ENCODE assay signal across 11 mouse cellular contexts in genomic region chr16:94307942-94308341, GRCm38 (mm10). TPM values are rescaled to one million over a fixed set of nuclear protein-coding genes. Genes with fewer than 3 reads are reported as not detected.
DNase-seq lines count a peak whose midpoint lies in the region; ATAC-seq and TF ChIP-seq lines count a peak whose summit lies in the region.
"Had no signal": no experiment of that assay in that cellular context is flagged by ENCODE, and none has a peak within 500 bp of the region (broad histone marks: within the 10 kb centered on the region; RNA-seq: fewer than 3 reads in every experiment).

No protein-coding gene starts in this region.

- peak; percentile 85 for DNase-seq in lung, postnatal 0 days (ENCODE audit: low spot score)
- no peak for DNase-seq in lung, postnatal 14 days
- peak; percentile 36 for DNase-seq in embryo, embryonic 9.5 days (ENCODE audit: extremely low spot score)
- peak; percentile 26 for DNase-seq in hindbrain, embryonic 14.5 days (ENCODE audit: low spot score)
- peak; percentile 68 for DNase-seq in retina, embryonic 14.5 days (ENCODE audit: low spot score)
- no peak for DNase-seq in spleen, postnatal 10 days (ENCODE audit: low spot score in 2 of 2)
- DNase-seq: adrenal gland, postnatal 25 days; kidney, postnatal 36 days; liver, embryonic 13.5 days; thymus, postnatal 4 days had no signal

- peak; percentile 36; the same call in 1 of the 2 replicates for TF ChIP-seq EP300 in lung, postnatal 0 days (IDR thresholded peaks at IDR 0.05)

- H3K4me3 ChIP-seq in lung, postnatal 0 days (ENCODE audit: low read depth, low read length), result no peak overlapping the region
- no peak overlapping the region for H3K4me3 ChIP-seq in hindbrain, embryonic 14.5 days (replicated peaks; ENCODE audit: low read length)
- H3K4me3 ChIP-seq in kidney, embryonic 16.5 days (ENCODE audit: low read length), result no peak overlapping the region
- H3K4me3 ChIP-seq: liver, embryonic 13.5 days had no signal

- no peak overlapping the region for H3K27ac ChIP-seq in lung, postnatal 0 days (ENCODE audit: low read length)
- H3K27ac ChIP-seq in hindbrain, embryonic 14.5 days, result peak overlapping the region; percentile 24; the same call in 1 of the 2 replicates
- no peak overlapping the region for H3K27ac ChIP-seq in kidney, embryonic 16.5 days (ENCODE audit: low read length)
- H3K27ac ChIP-seq: liver, embryonic 13.5 days had no signal

- no peak for TF ChIP-seq CTCF in lung, postnatal 0 days (IDR thresholded peaks at IDR 0.05)

- H3K27me3 ChIP-seq in lung, postnatal 0 days (replicated peaks; ENCODE audit: insufficient read depth, low read length), result no peaks in the 10 kb centered on the region
- H3K27me3 ChIP-seq in hindbrain, embryonic 14.5 days (ENCODE audit: control insufficient read depth, insufficient read depth, low read length), result no peaks in the 10 kb centered on the region
- 0 out of 2 replicates have a peak, but pooled peaks cover 4% of the 10 kb centered on the region for H3K27me3 ChIP-seq in kidney, embryonic 16.5 days (ENCODE audit: insufficient read depth, low read length)

- no peaks in the 10 kb centered on the region for H3K9me3 ChIP-seq in lung, postnatal 0 days (ENCODE audit: low read length)
- no peaks in the 10 kb centered on the region for H3K9me3 ChIP-seq in hindbrain, embryonic 14.5 days (ENCODE audit: control insufficient read depth, low read length)
- peaks cover 8% of the 10 kb centered on the region for H3K9me3 ChIP-seq in kidney, embryonic 16.5 days (ENCODE audit: low read length)
- H3K9me3 ChIP-seq: liver, embryonic 13.5 days had no signal

- WGBS in lung, postnatal 0 days, result 34% methylated on average over 6 of the region's 6 CpGs
- 39% methylated on average over 6 of the region's 6 CpGs for WGBS in hindbrain, embryonic 14.5 days
- WGBS in kidney, embryonic 16.5 days, result 24% methylated on average over 6 of the region's 6 CpGs

- H3K4me2 ChIP-seq in lung, postnatal 0 days (replicated peaks; ENCODE audit: low read depth, low read length), result no peak overlapping the region
- no peak overlapping the region for H3K4me2 ChIP-seq in hindbrain, embryonic 14.5 days (replicated peaks)
- H3K4me2 ChIP-seq in kidney, embryonic 16.5 days (replicated peaks; ENCODE audit: low read depth, low read length), result no peak overlapping the region
- H3K4me2 ChIP-seq: liver, embryonic 13.5 days had no signal

- ATAC-seq in lung, postnatal 0 days, result peak; percentile 40
- ATAC-seq in hindbrain, embryonic 14.5 days (ENCODE audit: low FRiP score), result no peak
- no peak for ATAC-seq in kidney, embryonic 16.5 days (ENCODE audit: low FRiP score, low TSS enrichment)

- no peak overlapping the region for H3K9ac ChIP-seq in lung, postnatal 0 days (replicated peaks; ENCODE audit: low read depth)
- H3K9ac ChIP-seq in hindbrain, embryonic 14.5 days, result no peak overlapping the region
- no peak overlapping the region for H3K9ac ChIP-seq in kidney, embryonic 16.5 days (replicated peaks; ENCODE audit: low read length)
- H3K9ac ChIP-seq: liver, embryonic 13.5 days had no signal

- no peaks in the 10 kb centered on the region for H3K36me3 ChIP-seq in lung, postnatal 0 days (ENCODE audit: insufficient read depth, low read length)
- H3K36me3 ChIP-seq in hindbrain, embryonic 14.5 days (replicated peaks; ENCODE audit: control insufficient read depth, insufficient read depth), result no peaks in the 10 kb centered on the region
- H3K36me3 ChIP-seq in kidney, embryonic 16.5 days (ENCODE audit: insufficient read depth, low read length), result no peaks in the 10 kb centered on the region
- H3K36me3 ChIP-seq: liver, embryonic 13.5 days had no signal

- H3K4me1 ChIP-seq in lung, postnatal 0 days (ENCODE audit: insufficient read depth, low read depth, low read length), result no peaks in the 10 kb centered on the region
- H3K4me1 ChIP-seq in hindbrain, embryonic 14.5 days (replicated peaks; ENCODE audit: control insufficient read depth, insufficient read depth, low read length), result peaks cover 21% of the 10 kb centered on the region
- H3K4me1 ChIP-seq in kidney, embryonic 16.5 days (ENCODE audit: insufficient read depth, low read length), result peaks cover 14% of the 10 kb centered on the region

RNA-seq across cellular contexts. Expression of gene Hlcs, which starts 5.4 kb away (rescaled TPM):
- 4.6 and 5.0 TPM in 2 replicates for polyA plus RNA-seq in lung, postnatal 0 days (2015; fragmentation: Nextera tagmentation; extraction: Ambion mirVana)
- polyA plus RNA-seq in hindbrain, embryonic 14.5 days (2014; fragmentation: Nextera tagmentation; extraction: Ambion mirVana), result 6.7 and 7.7 TPM in 2 replicates
- polyA plus RNA-seq in kidney, embryonic 16.5 days (2015; fragmentation: Nextera tagmentation; extraction: Ambion mirVana), result 8.9 and 10.5 TPM in 2 replicates

RNA-seq across cellular contexts. Expression of gene Ripply3, which starts 20.3 kb away (rescaled TPM):
- 73.9 and 89.3 TPM in 2 replicates for polyA plus RNA-seq in lung, postnatal 0 days (2015; fragmentation: Nextera tagmentation; extraction: Ambion mirVana)
- 0.76 and 1.3 TPM in 2 replicates for polyA plus RNA-seq in hindbrain, embryonic 14.5 days (2014; fragmentation: Nextera tagmentation; extraction: Ambion mirVana)
- 14.2 and 17.4 TPM in 2 replicates for polyA plus RNA-seq in kidney, embryonic 16.5 days (2015; fragmentation: Nextera tagmentation; extraction: Ambion mirVana)

Comparison
In these comparisons a context has a peak if more than half of its experiments do, and no peak if none do; other contexts are left out.
1. DNase-seq: peak in lung, postnatal 0 days (single experiment), embryo, embryonic 9.5 days (single experiment), hindbrain, embryonic 14.5 days (single experiment) and retina, embryonic 14.5 days (single experiment); none in lung, postnatal 14 days (single experiment) and spleen, postnatal 10 days (0 of 2).